In the genomic region with DNA sequence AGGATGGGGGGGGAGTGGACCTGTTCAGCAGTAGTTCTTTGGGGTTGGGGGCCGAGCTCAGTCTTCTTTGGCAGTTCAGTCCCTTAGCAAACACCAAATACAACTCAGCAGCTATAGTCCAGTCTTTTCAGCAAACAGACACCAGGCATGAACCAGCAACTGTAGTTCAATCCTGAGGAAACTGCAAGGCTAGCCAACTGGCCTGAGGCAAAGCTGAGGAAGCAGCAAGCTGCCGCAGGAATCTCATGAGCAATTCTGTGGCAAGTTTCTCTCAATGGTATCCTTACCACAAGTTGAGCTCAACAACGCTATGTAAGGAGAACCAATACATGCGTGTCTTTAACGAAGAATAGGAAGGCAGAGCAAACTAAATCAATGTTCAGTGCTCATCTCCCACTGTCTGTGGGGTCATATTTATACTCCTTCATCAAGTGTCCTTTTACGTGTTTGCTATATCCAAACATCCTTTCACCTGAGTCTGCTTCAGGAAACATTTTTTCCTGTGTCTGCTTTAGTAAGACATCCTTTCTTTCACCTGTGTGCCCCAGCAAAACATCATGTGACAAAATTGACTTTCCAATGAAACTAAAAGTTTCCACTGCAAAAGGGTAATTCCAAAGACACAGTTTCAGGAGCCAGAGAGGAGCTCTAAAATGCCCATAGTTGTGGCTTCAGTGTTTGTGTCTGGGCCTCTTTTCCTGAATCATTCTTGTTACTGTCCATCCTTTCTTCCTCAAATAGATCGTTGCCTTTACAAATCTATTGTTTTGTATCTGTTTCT, we compare ENCODE assay signal across 23 mouse cellular contexts. TPM values are rescaled to one million over a fixed set of nuclear protein-coding genes. Genes with fewer than 3 reads are reported as not detected.
DNase-seq lines count a peak whose midpoint lies in the region; ATAC-seq lines count a peak whose summit lies in the region.
"Had no signal": no experiment of that assay in that cellular context is flagged by ENCODE, and none has a peak within 500 bp of the region (broad histone marks: within the 10 kb centered on the region; RNA-seq: fewer than 3 reads in every experiment).

No protein-coding gene starts in this region.

- DNase-seq in CD4-positive, CD25-positive, alpha-beta regulatory T cell, adult 2 months (ENCODE audit: low read depth, low spot score) = peak; percentile 17
- peak; percentile 75 for DNase-seq in 416B (ENCODE audit: low read depth)
- no peak for DNase-seq in adrenal gland, postnatal 4 days (ENCODE audit: low spot score in 2 of 2)
- no peak for DNase-seq in frontal cortex, postnatal 25 days (ENCODE audit: low spot score in 2 of 2)
- no peak for DNase-seq in heart, postnatal 14 days
- DNase-seq: adrenal gland, postnatal 25 days; cerebellum, adult 2 months; cerebellum, postnatal 14 days; gastrocnemius, postnatal 10 days; kidney, postnatal 14 days; lung, postnatal 36 days; midbrain, embryonic 14.5 days; thymus, postnatal 14 days had no signal

- no peak overlapping the region for H3K4me3 ChIP-seq in macrophage (ENCODE audit: inconsistent target)
- H3K4me3 ChIP-seq: erythroblast, embryonic 14.5 days; layer of hippocampus, adult 2 months; left cerebral cortex, adult 2 months; limb, embryonic 12.5 days had no signal

- no peak for ATAC-seq in CD4-positive, CD25-positive, alpha-beta regulatory T cell, adult 4 months
- peak; percentile 30; the same call in 1 of the 2 replicates for ATAC-seq in granulocyte monocyte progenitor cell, adult 5-6 weeks (replicated peaks; ENCODE audit: poor library complexity, severe bottlenecking)
- ATAC-seq: forebrain, embryonic 16.5 days; intestine, postnatal 0 days had no signal

- 67% methylated on average over 7 of the region's 7 CpGs for WGBS in macrophage (ENCODE audit: missing documents)

- H3K79me2 ChIP-seq in macrophage (ENCODE audit: inconsistent target) = no peaks in the 10 kb centered on the region

- H3K27ac ChIP-seq in macrophage = peak overlapping the region; percentile 10; the same call in 1 of the 2 replicates
- H3K27ac ChIP-seq: layer of hippocampus, adult 2 months; left cerebral cortex, adult 2 months; limb, embryonic 12.5 days; liver, embryonic 14.5 days had no signal

- no peaks in the 10 kb centered on the region for H3K36me3 ChIP-seq in macrophage (ENCODE audit: inconsistent target)
- H3K36me3 ChIP-seq: limb, embryonic 12.5 days had no signal

- intact Hi-C loops in heart, postnatal 14 days (cut with DNase I) = no loop called here

RNA-seq across cellular contexts. Expression of a gene that starts 24.6 kb away (rescaled TPM):
- polyA plus RNA-seq in CD4-positive, CD25-positive, alpha-beta regulatory T cell, adult 4 months (2017; shearing (Covaris generic)) = 100 to 1,000 TPM in 1 of 2 experiments, 10 to 100 TPM in 1; 83.8 to 101 TPM
- total RNA-seq in granulocyte monocyte progenitor cell, adult 5-6 weeks (2014; fragmentation: Nextera tagmentation) = 26.6 and 28.7 TPM in 2 replicates
- 14.4 and 14.7 TPM in 2 replicates for total RNA-seq in granulocyte monocyte progenitor cell, adult 5-6 weeks (2017)
- 10 to 100 TPM; 13.1 to 48.7 (median 25.4) TPM for total RNA-seq in macrophage (2018; cell fraction: chromatin; rRNA removed)
- total RNA-seq in macrophage (2018; cell fraction: cytosol; rRNA removed) = 10 to 100 TPM in 6 of 26 experiments, 1 to 10 TPM in 20; 4.2 to 11.5 (median 7.5) TPM
- total RNA-seq in macrophage (2018; cell fraction: nucleus; rRNA removed) = 100 to 1,000 TPM in 1 of 26 experiments, 10 to 100 TPM in 25; 10.9 to 103 (median 23.5) TPM
- 4.0 to 18.6 TPM (median 5.1 TPM) in 3 replicates for polyA plus RNA-seq in macrophage (2018)
- 10 to 100 TPM; 21.8 to 22.1 TPM for total RNA-seq in adrenal gland, postnatal 4 days (2021)
- 10 to 100 TPM; 83.2 to 95.0 TPM for total RNA-seq in heart, postnatal 14 days (2021)

RNA-seq across cellular contexts. Expression of a gene that starts 51.9 kb away (rescaled TPM):
- polyA plus RNA-seq in CD4-positive, CD25-positive, alpha-beta regulatory T cell, adult 4 months (2017; shearing (Covaris generic)) = under 1 TPM; 0.32 to 0.33 TPM
- total RNA-seq in granulocyte monocyte progenitor cell, adult 5-6 weeks (2014; fragmentation: Nextera tagmentation) = 0.77 TPM in 1 of 2 replicates, not detected in the other
- 0.47 and 0.57 TPM in 2 replicates for total RNA-seq in granulocyte monocyte progenitor cell, adult 5-6 weeks (2017)
- under 1 TPM in 21 of 26 experiments, not detected in 5; 0.16 to 0.93 (median 0.42) TPM for total RNA-seq in macrophage (2018; cell fraction: chromatin; rRNA removed)
- total RNA-seq in macrophage (2018; cell fraction: cytosol; rRNA removed) = under 1 TPM in 10 of 26 experiments, not detected in 16; 0.03 to 0.07 (median 0.03) TPM
- total RNA-seq in macrophage (2018; cell fraction: nucleus; rRNA removed) = 1 to 10 TPM in 2 of 26 experiments, under 1 TPM in 15, not detected in 9; 0.11 to 1.4 (median 0.24) TPM
- 0.07 to 0.20 TPM in 2 of 3 replicates, not detected in the other for polyA plus RNA-seq in macrophage (2018)
- total RNA-seq in adrenal gland, postnatal 4 days (2021) = under 1 TPM; 0.20 to 0.48 TPM
- under 1 TPM; 0.32 to 0.43 TPM for total RNA-seq in heart, postnatal 14 days (2021)
- polyA plus RNA-seq: erythroblast, embryonic 14.5 days had no signal

Comparison
In these comparisons a context has a peak if more than half of its experiments do, and no peak if none do; other contexts are left out.
1. DNase-seq: peak in CD4-positive, CD25-positive, alpha-beta regulatory T cell, adult 2 months (single experiment) and 416B (single experiment); none in adrenal gland, postnatal 4 days (0 of 2), frontal cortex, postnatal 25 days (0 of 2) and heart, postnatal 14 days (0 of 2).